ENCODE assay signal across 18 mouse cellular contexts in the genomic region with DNA sequence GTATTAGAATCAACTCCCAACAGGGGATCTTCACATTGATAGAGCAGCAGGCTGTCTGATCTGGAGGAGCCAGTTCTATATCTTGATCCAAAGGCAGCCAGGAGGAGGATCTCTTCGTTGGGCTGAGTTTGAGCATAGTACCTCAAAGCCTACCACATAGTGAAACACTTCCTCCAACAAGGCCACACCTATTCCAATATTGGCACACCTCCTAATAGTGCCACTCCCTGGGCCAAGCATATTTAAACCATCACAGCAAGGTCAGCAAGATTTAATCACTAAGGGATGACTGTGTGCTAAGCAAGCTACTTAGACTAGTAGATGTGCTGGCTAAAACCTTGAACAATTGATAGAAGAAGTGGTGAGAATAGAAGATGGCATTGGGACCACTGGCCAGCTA.
"Had no signal": no experiment of that assay in that cellular context is flagged by ENCODE, and none has a peak within 500 bp of the region (broad histone marks: within the 10 kb centered on the region; RNA-seq: fewer than 3 reads in every experiment).

No protein-coding gene starts in this region.

- H3K27me3 ChIP-seq: liver, embryonic 13.5 days; midbrain, embryonic 12.5 days; midbrain, embryonic 15.5 days; neural tube, embryonic 13.5 days had no signal

- H3K27ac ChIP-seq: kidney, postnatal 0 days; left cerebral cortex, adult 2 months; liver, embryonic 13.5 days; macrophage; midbrain, embryonic 12.5 days; midbrain, embryonic 15.5 days; neural tube, embryonic 13.5 days had no signal

- H3K9me3 ChIP-seq: liver, embryonic 13.5 days; midbrain, embryonic 12.5 days; midbrain, embryonic 15.5 days; neural tube, embryonic 13.5 days had no signal

- H3K4me3 ChIP-seq: left cerebral cortex, adult 2 months; liver, embryonic 13.5 days; midbrain, embryonic 12.5 days; midbrain, embryonic 15.5 days; neural tube, embryonic 13.5 days had no signal

- H3K4me2 ChIP-seq: liver, embryonic 13.5 days; midbrain, embryonic 12.5 days; midbrain, embryonic 15.5 days; neural tube, embryonic 13.5 days had no signal

- DNase-seq: kidney, adult 18-20 months; kidney, postnatal 25 days; layer of hippocampus, postnatal 36 days; liver, embryonic 13.5 days; lung, adult 2 months; retina, postnatal 1 day; right cerebral cortex, postnatal 25 days; spleen, adult 18-20 months; thymus, adult 18-20 months; thymus, postnatal 36 days had no signal

- ATAC-seq: inflammation-experienced regulatory T-cells, adult 6 months; intestine, embryonic 16.5 days; midbrain, embryonic 15.5 days had no signal

- H3K9ac ChIP-seq: liver, embryonic 13.5 days; midbrain, embryonic 12.5 days; midbrain, embryonic 15.5 days; neural tube, embryonic 13.5 days had no signal

- H3K36me3 ChIP-seq: liver, embryonic 13.5 days; midbrain, embryonic 12.5 days; midbrain, embryonic 15.5 days; neural tube, embryonic 13.5 days had no signal

- H3K4me1 ChIP-seq: liver, embryonic 13.5 days; midbrain, embryonic 12.5 days; midbrain, embryonic 15.5 days; neural tube, embryonic 13.5 days had no signal
